Mouse (Mus musculus): Measurements from ENCODE around the gene Angpt4. TPM values are rescaled to one million over a fixed set of nuclear protein-coding genes. Genes with fewer than 3 reads are reported as not detected.

Angpt4 gene
- total and polyA plus RNA-seq, 2 experiments, result under 0.01 to 0.10 TPM

DNA sequence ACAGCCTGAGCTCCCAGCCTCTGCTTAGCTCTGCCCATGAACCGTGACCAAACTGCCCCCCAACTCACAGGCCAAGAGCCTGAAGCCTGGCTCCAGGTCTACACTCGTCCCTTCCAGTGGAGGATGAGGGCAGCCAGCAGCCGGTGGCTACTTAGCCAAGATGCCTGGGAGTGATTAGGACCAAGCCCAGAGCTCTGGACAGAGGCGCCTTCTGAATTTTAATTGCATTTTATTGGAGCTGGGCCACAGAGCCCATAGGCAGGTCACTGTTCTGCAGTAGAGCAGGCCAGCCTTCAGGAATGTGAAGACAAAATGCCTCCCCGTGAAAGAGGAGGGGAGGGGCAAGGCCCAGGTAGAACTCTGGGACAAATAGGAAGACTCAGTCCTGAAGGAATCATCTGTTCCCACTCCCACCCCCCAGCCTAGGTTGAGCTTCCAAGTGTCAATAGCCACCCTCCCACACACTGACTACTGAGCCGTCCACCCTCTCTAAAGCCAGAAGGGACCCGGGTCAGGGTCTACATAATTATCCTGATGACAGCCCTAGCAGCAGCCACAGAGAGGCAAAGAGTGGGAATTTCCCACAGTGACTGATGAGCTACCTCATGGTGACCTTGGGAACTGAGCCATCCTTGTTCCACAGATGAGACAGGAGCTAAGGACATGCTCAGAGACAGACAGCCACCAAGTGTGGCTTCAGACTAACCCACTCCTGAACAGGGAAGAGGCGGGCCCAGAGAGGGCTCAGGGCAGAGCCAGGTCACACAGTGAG, 16.6 kb upstream of the Angpt4 start:
- H3K36me3 ChIP-seq (ENCODE audit: control insufficient read depth, insufficient read depth, low read length), result no peaks in the 10 kb centered on the region
- H3K79me2 ChIP-seq (ENCODE audit: control insufficient read depth, insufficient read depth, low read length), result no peaks in the 10 kb centered on the region
- no peaks in the 10 kb centered on the region for H3K27me3 ChIP-seq (ENCODE audit: control insufficient read depth, insufficient read depth, low read length)
- no peaks in the 10 kb centered on the region for H3K4me1 ChIP-seq (ENCODE audit: control insufficient read depth, insufficient read depth, low read length)
- TF ChIP-seq POLR2A (IDR thresholded peaks at IDR 0.05; ENCODE audit: extremely low read depth, insufficient read depth, low read length), result no peak
- TF ChIP-seq CTCF (IDR thresholded peaks at IDR 0.05; ENCODE audit: low read depth, low read length), result no peak
- 84% methylated on average over 8 of the region's 8 CpGs for WGBS
- no peak overlapping the region for H3K27ac ChIP-seq (replicated peaks; ENCODE audit: insufficient read depth, low read depth, low read length)
- no peak overlapping the region for H3K9ac ChIP-seq (ENCODE audit: low read depth, low read length)
- DNase-seq (ENCODE audit: extremely low read depth, low read depth, low spot score), result no peak
- H3K4me3 ChIP-seq (ENCODE audit: insufficient read depth, low read depth, low read length), result no peak overlapping the region

DNA sequence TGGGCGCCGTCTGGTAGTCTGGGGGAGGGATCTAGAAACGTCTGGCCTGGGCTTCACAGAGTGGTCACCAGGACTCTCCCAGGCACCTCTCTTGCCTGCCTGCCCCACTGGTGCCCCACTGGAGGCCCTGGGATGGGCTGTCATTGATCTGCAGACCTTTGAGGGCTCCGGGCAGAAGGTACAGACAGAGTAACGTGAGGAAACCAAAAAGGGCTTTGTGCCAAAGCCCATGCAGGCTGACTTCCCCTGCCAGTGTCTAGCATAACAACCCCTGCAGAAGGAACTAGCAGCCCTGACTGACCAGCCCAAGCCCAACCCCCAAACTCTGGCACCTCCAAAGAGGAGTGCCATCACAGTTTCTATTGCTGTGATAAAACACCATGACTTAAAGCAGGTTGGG, 15.1 kb upstream of the Angpt4 start:
- TF ChIP-seq CTCF (IDR thresholded peaks at IDR 0.05; ENCODE audit: low read depth, low read length), result no peak
- TF ChIP-seq POLR2A (IDR thresholded peaks at IDR 0.05; ENCODE audit: extremely low read depth, insufficient read depth, low read length), result no peak
- Histone ChIP-seq H3K4me3 (ENCODE audit: insufficient read depth, low read depth, low read length) (no peak overlapping the region), H3K36me3 (ENCODE audit: control insufficient read depth, insufficient read depth, low read length) (no peaks in the 10 kb centered on the region), H3K27ac (replicated peaks; ENCODE audit: insufficient read depth, low read depth, low read length) (no peak overlapping the region), H3K9ac (ENCODE audit: low read depth, low read length) (no peak overlapping the region), H3K4me1 (ENCODE audit: control insufficient read depth, insufficient read depth, low read length) (no peaks in the 10 kb centered on the region), H3K79me2 (ENCODE audit: control insufficient read depth, insufficient read depth, low read length) (no peaks in the 10 kb centered on the region), H3K27me3 (ENCODE audit: control insufficient read depth, insufficient read depth, low read length) (no peaks in the 10 kb centered on the region)
- 82% methylated on average over 5 of the region's 5 CpGs for WGBS
- DNase-seq (ENCODE audit: extremely low read depth, low read depth, low spot score), result no peak

DNA sequence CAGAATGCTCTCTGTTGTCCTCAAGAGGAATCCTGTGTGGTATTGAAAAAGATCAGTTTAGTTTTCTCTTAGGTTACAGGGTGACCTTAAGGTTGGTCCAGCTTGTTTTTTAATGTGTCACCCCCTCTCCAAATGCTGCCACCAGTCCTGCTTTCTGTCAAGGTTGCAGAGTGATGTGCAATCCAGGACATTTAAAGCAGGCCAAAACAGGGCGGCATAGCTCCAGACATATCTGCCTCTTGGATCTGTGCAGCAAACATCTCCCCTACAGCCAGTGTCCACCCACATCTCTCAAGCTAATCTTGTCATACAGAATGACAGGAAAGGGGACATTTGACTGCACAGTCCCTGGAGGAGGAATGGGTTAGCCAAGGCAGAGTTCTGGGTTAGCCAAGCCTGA, 12.9 kb upstream of the Angpt4 start:
- H3K4me3 ChIP-seq (ENCODE audit: insufficient read depth, low read depth, low read length), result no peak overlapping the region
- no peak for DNase-seq (ENCODE audit: extremely low read depth, low read depth, low spot score)
- no peak overlapping the region for H3K9ac ChIP-seq (ENCODE audit: low read depth, low read length)
- H3K36me3 ChIP-seq (ENCODE audit: control insufficient read depth, insufficient read depth, low read length), result no peaks in the 10 kb centered on the region
- WGBS, result 87% methylated on average over 1 of the region's 1 CpGs
- TF ChIP-seq CTCF (IDR thresholded peaks at IDR 0.05; ENCODE audit: low read depth, low read length) (no peak), POLR2A (IDR thresholded peaks at IDR 0.05; ENCODE audit: extremely low read depth, insufficient read depth, low read length) (no peak)
- no peaks in the 10 kb centered on the region for H3K4me1 ChIP-seq (ENCODE audit: control insufficient read depth, insufficient read depth, low read length)
- no peaks in the 10 kb centered on the region for H3K79me2 ChIP-seq (ENCODE audit: control insufficient read depth, insufficient read depth, low read length)
- no peak overlapping the region for H3K27ac ChIP-seq (replicated peaks; ENCODE audit: insufficient read depth, low read depth, low read length)
- H3K27me3 ChIP-seq (ENCODE audit: control insufficient read depth, insufficient read depth, low read length), result no peaks in the 10 kb centered on the region

DNA sequence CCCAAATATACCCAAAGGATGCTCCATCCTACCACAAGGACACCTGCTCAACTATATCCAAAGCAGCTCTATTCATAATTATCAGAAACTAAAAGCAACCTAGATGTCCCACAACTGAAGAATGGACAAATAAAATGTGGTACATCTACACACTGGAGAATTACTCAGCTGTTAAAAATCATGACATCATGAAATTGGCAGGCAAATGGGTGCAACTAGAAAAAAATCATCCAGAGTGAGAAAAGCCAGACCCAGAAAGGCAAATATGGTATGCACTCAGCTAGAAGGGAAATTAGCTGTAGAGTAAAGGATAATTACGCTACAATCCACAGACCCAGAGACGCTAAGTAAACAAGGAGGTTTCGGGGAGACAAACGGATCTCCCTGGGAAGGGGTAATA, 10.2 kb upstream of the Angpt4 start:
- WGBS, result 68% methylated on average over 4 of the region's 4 CpGs
- no peak for DNase-seq (ENCODE audit: extremely low read depth, low read depth, low spot score)
- no peak overlapping the region for H3K4me3 ChIP-seq (ENCODE audit: insufficient read depth, low read depth, low read length)
- H3K27ac ChIP-seq (replicated peaks; ENCODE audit: insufficient read depth, low read depth, low read length), result no peak overlapping the region
- no peaks in the 10 kb centered on the region for H3K4me1 ChIP-seq (ENCODE audit: control insufficient read depth, insufficient read depth, low read length)
- no peaks in the 10 kb centered on the region for H3K27me3 ChIP-seq (ENCODE audit: control insufficient read depth, insufficient read depth, low read length)
- TF ChIP-seq POLR2A (IDR thresholded peaks at IDR 0.05; ENCODE audit: extremely low read depth, insufficient read depth, low read length) (no peak), CTCF (IDR thresholded peaks at IDR 0.05; ENCODE audit: low read depth, low read length) (no peak)
- H3K9ac ChIP-seq (ENCODE audit: low read depth, low read length), result no peak overlapping the region
- no peaks in the 10 kb centered on the region for H3K36me3 ChIP-seq (ENCODE audit: control insufficient read depth, insufficient read depth, low read length)
- H3K79me2 ChIP-seq (ENCODE audit: control insufficient read depth, insufficient read depth, low read length), result no peaks in the 10 kb centered on the region

DNA sequence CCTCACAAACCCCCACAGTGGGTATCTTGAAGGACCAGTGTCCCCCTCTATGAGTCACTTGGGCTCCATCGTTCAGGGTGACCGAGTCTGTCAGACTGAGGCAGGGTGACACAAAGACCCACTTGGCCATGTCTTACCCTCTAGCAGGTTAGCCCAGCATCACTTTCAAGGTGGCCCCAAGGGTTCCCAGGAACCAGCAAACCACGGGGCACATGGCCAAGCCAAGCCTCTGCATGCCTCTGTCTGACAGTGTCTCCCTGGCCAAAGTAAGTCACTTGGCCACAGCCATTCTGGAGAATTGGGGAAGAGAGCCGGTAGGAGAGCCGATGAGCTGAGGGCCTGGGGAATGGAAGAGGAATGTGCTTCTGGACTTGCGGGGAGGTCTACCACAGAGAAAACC, 7.7 kb upstream of the Angpt4 start:
- H3K4me3 ChIP-seq (ENCODE audit: insufficient read depth, low read depth, low read length), result no peak overlapping the region
- DNase-seq (ENCODE audit: extremely low read depth, low read depth, low spot score), result no peak

DNA sequence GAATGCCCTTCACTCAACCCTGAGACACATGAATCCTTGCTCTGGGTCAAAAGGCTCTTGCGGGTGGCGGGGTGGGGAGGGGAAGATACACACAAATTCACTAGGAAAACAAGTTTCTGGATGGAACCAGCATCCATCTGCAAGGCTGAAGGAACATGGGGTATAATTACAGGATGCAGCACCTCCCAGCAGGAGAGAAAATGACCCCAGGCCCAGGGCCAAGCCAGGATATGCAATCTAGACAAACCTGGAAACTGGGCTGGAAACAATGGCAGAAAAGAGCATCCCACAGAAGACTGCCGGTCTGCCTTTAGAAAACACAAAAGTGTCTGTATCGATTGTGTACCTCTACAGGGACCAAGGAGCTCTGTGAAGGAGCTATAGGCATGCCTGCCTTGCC, 7.1 kb upstream of the Angpt4 start:
- no peak for DNase-seq (ENCODE audit: extremely low read depth, low read depth, low spot score)
- H3K36me3 ChIP-seq (ENCODE audit: control insufficient read depth, insufficient read depth, low read length), result no peaks in the 10 kb centered on the region
- no peaks in the 10 kb centered on the region for H3K4me1 ChIP-seq (ENCODE audit: control insufficient read depth, insufficient read depth, low read length)
- H3K27me3 ChIP-seq (ENCODE audit: control insufficient read depth, insufficient read depth, low read length), result no peaks in the 10 kb centered on the region
- no peak overlapping the region for H3K27ac ChIP-seq (replicated peaks; ENCODE audit: insufficient read depth, low read depth, low read length)
- no peak for TF ChIP-seq POLR2A (IDR thresholded peaks at IDR 0.05; ENCODE audit: extremely low read depth, insufficient read depth, low read length)
- TF ChIP-seq CTCF (IDR thresholded peaks at IDR 0.05; ENCODE audit: low read depth, low read length), result no peak
- no peak overlapping the region for H3K9ac ChIP-seq (ENCODE audit: low read depth, low read length)
- H3K79me2 ChIP-seq (ENCODE audit: control insufficient read depth, insufficient read depth, low read length), result no peaks in the 10 kb centered on the region
- WGBS, result 78% methylated on average over 4 of the region's 4 CpGs
- H3K4me3 ChIP-seq (ENCODE audit: insufficient read depth, low read depth, low read length), result no peak overlapping the region

More for the DNA sequence above, 7.7 kb upstream of the Angpt4 start:
- H3K79me2 ChIP-seq (ENCODE audit: control insufficient read depth, insufficient read depth, low read length), result no peaks in the 10 kb centered on the region
- H3K27ac ChIP-seq (replicated peaks; ENCODE audit: insufficient read depth, low read depth, low read length), result no peak overlapping the region
- TF ChIP-seq POLR2A (IDR thresholded peaks at IDR 0.05; ENCODE audit: extremely low read depth, insufficient read depth, low read length) (no peak), CTCF (IDR thresholded peaks at IDR 0.05; ENCODE audit: low read depth, low read length) (no peak)
- WGBS, result 89% methylated on average over 6 of the region's 6 CpGs
- H3K9ac ChIP-seq (ENCODE audit: low read depth, low read length), result no peak overlapping the region
- no peaks in the 10 kb centered on the region for H3K27me3 ChIP-seq (ENCODE audit: control insufficient read depth, insufficient read depth, low read length)
- no peaks in the 10 kb centered on the region for H3K4me1 ChIP-seq (ENCODE audit: control insufficient read depth, insufficient read depth, low read length)
- no peaks in the 10 kb centered on the region for H3K36me3 ChIP-seq (ENCODE audit: control insufficient read depth, insufficient read depth, low read length)

Measured in liver, adult 2 months (tissue).